Mouse (Mus musculus) lung, postnatal 4 days (tissue): ENCODE measurements at regions not wholly inside any gene's neighbourhood (a gene's known extent, or its start where the extent isn't known, plus 50 kb on each side); places are given as distances from the start of the nearest gene placed in this dataset.

ENCODE experiments used
- DNase-seq, 2 experiments: peaks; one replicate each; pipeline ENCODE4 v3.0.0; 2021

GRCm38 (mm10) chr4:54611990-54612980, 332.6 kb upstream of the Zfp462 start:
- no peak for DNase-seq

DNA sequence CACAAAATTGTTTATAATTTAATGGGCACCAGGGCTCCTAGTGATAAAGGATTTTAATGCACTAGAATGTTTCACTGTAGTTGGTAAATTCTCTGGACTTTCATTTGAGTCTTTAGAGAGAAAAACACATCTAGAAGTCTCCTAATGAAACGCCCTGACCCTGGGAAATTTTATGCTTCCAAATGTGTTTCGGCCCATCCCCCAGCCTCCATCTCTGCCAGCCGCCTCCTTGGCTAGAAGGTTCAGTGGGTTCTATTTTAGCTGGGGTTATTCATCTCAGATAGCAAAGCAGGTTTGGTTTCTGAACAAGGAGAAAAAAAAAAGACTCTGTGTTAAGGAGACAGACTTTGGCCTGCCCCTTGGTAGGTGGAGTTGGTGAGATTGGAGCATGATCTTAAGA, 331.8 kb upstream of the Zfp462 start:
- no peak for DNase-seq

DNA sequence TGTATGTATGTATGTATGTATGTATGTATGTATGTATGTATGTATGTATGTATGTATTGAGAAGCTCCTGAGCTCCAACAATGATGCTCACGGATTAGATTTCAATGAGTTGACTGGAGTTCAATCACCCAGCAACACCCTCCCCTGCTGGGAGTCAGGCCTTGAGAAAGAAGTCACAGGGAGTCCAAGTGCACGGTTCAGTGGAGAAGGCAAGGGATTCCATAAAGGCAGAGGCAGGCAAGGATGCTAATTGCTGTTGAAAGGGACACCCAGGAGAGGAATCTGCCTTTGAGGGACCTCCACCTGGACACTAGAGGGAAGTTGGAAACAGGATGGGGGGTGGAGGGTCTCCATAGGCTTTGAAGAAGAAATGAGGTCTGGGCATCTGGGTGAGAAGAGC, 331.2 kb upstream of the Zfp462 start:
- no peak for DNase-seq

- no peak for DNase-seq
Measured at GRCm38 (mm10) chr4:54615886-54616285, 329.0 kb upstream of the Zfp462 start.

GRCm38 (mm10) chr4:54624024-54624873, 320.6 kb upstream of the Zfp462 start:
- no peak for DNase-seq

GRCm38 (mm10) chr4:54636986-54637641, 307.7 kb upstream of the Zfp462 start:
- no peak for DNase-seq

- DNase-seq = no peak
Measured at GRCm38 (mm10) chr4:54646033-54646432, 298.8 kb upstream of the Zfp462 start.

- DNase-seq = no peak
Measured at GRCm38 (mm10) chr4:54646459-54646858, 298.4 kb upstream of the Zfp462 start.

DNA sequence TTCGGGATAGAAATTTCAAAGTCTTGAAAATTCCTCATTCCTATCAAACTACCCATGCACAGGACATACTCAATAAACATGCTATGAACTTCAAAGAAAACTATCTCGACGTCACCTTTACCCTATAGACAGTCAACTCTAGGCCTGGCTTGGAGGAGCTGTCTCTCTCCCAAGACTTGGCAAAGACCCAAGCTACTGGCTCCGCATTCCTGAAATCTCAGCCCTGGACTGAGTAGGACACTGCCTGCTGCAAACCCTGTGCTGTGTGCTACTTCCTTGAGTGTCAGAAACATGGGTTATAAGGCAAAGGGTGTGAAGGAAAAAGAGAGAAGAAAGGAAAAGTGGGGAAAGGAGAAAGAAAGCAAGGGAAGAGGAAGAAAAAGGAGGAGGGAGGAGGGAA, 296.6 kb upstream of the Zfp462 start:
- DNase-seq = peak in 1 of 2 experiments; percentile 12

DNA sequence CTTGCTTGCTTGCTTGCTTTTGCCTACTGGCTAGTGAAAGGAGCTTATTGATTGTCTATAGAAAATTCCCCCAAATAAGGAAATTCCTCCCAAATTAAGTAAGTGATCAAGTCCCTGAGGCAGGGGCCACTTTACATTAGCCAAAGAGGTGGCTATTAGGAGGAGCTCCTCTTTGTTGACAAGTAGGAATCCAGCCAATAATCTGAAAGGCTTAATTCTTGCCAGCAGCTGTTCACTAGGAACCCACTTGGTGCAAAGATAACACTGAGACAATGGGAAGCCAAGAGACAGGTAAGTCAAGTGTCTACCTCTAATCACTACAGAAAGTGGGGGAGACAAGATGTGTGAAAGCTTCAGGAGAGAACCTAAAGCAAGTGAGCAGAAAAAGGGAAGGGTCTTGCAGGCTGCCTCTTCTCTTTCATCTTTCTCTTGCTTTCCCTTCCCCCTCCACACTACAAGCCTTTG, 293.2 kb upstream of the Zfp462 start:
- no peak for DNase-seq

DNA sequence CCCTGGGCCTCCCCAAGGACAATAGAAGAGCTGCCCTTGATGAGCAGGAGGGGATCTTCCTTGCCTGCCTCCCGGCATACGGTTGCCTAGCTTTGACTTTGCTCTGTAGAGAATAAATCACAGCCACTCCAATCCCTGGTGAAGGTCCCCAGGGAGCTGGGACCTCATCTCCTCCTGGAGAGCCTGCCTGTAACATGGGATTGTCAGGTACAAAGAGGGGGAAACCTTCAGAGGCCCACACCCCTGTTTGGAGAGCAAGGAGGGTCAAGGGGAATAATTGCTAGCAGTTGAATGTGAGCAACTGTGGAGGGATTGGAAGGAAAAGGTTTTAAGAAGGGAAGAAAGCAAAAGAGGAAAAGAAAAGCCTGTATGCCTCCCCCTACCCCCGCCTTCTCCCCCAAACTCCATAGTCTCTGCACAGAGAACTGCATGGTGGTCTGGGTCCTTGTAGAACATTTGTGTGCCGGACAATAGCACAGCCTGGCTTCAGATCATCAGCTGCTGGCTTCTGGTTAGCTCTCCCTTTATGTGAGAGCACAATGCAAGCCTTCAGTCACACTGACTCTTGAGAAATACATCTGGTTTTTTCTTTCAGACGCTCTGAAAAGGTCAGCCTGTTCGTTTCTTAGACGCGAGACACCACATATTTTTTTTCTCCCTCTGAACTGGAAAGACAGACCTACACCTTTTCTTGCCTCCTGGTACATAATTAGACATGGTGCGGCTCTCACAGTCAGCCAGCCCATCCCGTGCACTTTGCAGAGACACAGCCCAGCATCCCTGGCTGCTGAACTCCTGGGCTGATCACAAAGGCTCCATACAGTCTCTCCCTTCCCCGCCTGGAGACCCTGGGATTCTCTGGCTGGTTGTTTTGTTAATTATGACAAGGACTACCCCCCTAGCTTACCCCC, 292.5 kb upstream of the Zfp462 start:
- DNase-seq = no peak

DNA sequence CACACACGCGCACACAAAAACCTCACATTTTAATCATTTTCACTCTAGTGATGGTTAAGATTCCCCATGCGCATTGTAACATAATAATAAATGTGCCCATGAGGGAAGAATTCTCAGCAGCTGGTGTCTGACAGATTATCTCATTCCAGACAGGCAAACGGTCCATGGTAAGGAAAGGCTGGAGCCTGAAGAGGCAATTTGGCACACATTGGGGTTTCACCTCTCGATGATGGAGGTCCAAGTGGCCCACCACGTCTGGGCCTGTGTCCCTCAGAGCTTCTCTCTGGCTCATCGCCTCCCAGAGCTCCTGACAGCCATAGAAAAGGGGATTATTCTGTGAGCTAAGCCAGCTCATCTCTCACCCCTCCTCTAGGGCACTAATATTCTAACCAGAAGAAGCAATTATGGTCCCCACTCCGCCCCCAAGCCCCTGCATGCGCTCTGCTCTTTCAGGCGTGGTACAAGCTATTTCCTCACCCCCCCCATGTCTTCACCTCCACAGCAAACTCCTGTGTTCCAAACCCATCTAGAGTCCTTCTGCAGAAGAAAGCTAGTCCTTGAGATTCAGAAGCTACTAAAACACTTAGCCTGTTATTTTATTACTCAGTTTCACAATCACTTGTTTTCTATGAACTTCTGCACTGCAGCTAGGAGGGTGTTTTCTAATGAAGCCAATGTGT, 291.6 kb upstream of the Zfp462 start:
- no peak for DNase-seq
